Mouse (Mus musculus): ENCODE data around the gene Hey2.

The Hey2 gene

GRCm38 (mm10) chr10:30789521-30789920, 53.1 kb downstream of the Hey2 start:
- DNase-seq, result no peak

DNA sequence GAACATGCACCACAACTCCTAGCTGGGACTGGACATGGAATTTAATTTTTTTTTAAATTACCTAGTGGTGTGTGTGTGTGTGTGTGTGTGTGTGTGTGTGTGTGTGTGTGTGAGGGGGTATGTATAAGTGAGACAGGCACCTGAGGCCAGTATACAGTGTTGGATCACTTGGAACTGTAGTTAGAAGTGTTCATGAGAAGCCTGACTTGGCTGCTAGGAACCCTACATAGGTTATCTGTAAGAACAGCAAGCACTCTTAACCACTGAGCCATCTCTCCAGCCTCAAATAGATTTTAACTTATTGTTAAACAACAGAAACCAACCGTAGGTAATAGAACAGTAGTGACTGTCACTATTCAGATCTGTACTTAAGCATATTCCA, 54.3 kb downstream of the Hey2 start:
- no peak for DNase-seq

GRCm38 (mm10) chr10:30787684-30788339, 54.8 kb downstream of the Hey2 start:
- DNase-seq, result no peak

- DNase-seq, result no peak
Measured at GRCm38 (mm10) chr10:30786103-30786754, 56.4 kb downstream of the Hey2 start.

All from thymus, adult 18-20 months (tissue).